Mouse (Mus musculus) CH12F3 (cell line): ENCODE data around the gene Cenpo.
"Not testable (repeated sequence)": the region's sequence is repeated elsewhere in the genome, so short reads cannot be mapped to it uniquely, and the experiment has no call there.

Experiments used
- in situ Hi-C: fragments of 300-500 bp; cut with MboI; formaldehyde crosslinking; loops from 2 replicates; pipeline ENCODE4 v1.14.3; 2020; ENCODE audit warnings: low sequenced_read_pairs

The Cenpo gene

GRCm38 (mm10) chr12:4233572-4234508, at the start of gene Cenpo, which contains the start of gene Ptrhd1:
Gene Cenpo, minus strand, starts transcription at chr12:4234294.
Gene Ptrhd1, plus strand, starts transcription at chr12:4234027.
- in situ Hi-C loops: no loop called here

GRCm38 (mm10) chr12:4279878-4280277, 45.8 kb upstream of the Cenpo start:
- in situ Hi-C loops: no loop called here

DNA sequence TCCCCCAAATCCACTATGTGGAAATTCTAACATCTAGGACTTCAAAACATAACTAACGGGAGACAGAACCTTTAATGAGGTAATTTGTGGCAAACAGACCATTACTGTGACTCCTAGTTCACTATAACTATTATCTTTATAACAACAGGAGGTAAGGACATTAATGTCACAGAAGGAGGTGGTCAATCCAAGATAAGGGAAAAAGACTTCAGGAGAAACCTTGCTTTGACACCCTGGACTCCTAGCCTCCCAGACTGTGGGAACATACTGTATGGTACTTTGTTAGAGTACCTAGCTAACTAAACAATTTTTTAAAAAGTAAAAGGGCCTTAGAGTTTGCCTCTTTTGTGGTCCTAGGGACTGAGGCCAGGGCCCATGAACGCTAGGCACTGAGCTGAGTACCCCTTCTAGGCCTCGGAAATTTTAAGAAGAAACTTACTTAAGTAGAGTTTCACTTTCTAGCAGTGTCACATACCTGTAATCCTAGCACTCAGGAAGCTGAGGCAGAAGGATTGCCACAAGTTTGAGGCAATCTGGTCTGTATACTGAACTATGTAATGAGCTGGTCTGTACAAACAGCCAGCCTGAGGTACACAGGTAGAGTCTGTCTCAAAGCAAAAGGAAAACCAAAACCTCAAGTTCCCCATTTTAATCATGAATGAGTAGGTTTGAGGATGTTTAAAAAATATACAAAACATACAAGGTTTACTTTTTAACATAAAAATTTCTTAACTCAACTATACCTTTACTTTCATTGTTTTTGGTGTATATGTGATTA, 45.1 kb upstream of the Cenpo start:
- in situ Hi-C loops: no loop called here

DNA sequence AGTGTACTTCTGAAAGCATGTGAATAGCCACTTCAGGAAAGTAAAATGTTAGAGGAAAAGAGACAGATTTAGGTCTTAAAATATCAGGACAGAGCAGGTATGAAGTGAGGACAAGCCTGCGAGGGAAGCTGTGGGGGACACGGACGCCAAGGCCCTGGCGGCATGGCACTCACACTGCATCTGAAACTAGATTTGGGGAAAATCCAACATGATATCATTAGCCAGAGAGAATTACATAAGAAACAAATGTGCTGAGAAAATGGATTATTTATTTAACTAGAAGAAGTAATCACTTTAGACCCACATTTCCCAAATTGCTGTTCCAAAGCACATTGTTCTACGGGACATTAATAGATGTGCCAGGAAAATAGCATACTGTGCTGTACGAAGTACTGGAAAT, 37.0 kb upstream of the Cenpo start:
- in situ Hi-C loops: no loop called here

GRCm38 (mm10) chr12:4267765-4268164, 33.7 kb upstream of the Cenpo start:
- in situ Hi-C loops: no loop called here

DNA sequence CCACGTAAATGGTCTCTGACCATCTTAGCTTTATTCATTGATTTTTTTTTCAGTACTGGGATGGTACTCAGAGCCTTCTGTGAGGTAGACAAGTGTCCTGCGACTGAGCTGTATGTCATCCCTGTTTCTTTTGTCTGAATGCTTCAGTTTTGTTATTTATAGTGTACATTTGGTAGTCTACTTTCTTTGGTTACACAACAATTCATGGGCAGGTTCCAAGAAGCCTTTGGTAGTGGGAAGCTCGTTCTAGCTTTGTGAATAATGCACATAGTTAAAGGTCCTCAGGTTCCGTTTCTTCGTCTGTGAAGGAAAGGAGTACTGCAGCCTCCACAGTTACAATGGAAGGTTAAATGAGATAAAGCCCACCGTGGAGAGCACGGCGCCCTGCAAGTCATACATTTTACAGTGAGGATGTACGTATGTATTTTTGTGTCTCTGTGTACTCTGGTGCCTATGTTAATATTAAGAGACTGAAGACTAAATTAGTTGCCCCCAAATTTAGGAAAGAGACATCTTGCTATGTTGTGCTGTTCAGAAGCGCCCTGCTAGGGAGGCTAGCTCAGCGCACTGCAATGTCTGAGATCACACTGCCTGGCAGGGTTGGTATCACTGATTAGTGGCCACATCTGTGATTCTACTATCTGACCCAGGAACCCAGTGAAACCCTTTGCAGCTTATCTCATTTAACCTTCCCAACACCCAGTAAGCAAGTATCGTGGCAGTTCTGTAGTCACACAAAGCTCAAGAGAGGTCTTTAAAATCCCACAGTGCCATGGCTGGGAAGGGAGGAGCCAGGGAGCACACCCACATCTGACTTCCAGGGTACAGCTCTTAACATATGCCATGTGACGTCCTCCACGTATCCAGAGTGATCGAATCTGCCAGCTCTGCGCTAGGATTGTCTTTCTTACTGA, 18.9 kb upstream of the Cenpo start:
- in situ Hi-C loops: no loop called here

- in situ Hi-C loops: no loop called here
These were observed 15.7 kb upstream of the Cenpo start for GRCm38 (mm10) chr12:4249786-4250185.

GRCm38 (mm10) chr12:4245742-4246141, 11.6 kb upstream of the Cenpo start:
- in situ Hi-C loops: no loop called here

DNA sequence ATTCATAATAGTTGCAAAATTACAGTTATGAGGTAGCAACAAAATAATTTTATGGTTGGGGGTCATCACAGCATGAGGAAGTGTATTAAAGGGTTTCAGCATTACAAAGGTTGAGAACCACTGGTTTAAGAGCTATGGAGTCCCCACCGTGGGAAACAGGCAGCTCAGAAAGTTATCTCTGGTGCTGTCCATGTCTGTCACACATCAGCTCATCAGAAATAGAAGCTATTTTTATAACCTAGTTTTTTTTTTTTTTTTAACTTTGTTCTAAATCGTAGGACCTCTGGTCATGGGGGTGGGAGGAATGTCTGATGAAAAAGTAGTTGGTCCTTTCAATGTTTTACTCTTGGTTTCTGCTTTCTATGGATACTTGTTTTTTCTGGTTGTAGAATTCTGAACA, 9.7 kb upstream of the Cenpo start:
- in situ Hi-C loops: no loop called here

- in situ Hi-C loops: not testable (repeated sequence)
These were observed 6.2 kb upstream of the Cenpo start for GRCm38 (mm10) chr12:4240281-4240680.

DNA sequence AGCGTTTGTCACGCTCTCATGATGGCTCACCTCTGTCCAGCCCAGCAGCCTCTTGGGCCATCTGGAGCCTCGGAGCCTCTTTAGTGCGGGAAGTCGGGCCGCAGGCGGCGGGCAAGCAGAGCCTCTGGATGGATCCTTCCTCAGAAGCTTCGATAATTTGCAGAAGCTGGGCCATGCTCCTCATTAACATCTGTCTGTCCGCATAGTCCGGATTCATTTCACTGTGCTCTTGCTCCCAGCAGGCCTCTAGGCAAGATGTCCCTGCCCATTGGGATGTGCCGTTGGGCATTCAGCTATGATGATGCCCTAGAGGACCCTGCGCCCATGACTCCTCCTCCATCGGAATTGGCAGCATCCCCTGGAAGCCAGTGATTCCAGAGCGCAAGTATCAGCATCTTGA, 3.4 kb upstream of the Cenpo start:
- in situ Hi-C loops: no loop called here

DNA sequence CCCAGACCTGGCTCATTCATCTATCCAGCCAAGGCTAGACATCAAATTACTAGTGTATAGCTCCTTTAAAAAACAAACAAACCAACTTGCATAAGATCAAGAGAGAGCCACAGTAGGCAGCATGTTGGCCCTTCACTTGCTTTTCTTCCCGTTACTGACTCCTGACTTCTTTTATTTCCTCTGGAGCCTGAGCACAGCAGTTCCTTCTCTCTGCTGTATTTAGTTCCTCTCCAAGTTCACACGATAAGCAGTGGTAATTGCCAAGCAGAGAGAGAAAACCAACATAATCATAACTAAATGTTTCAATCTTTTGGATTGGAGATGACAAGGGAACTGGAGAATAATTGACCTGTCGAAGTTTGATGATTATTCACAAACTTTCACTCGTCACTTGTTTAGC, 1.3 kb downstream of the Cenpo start:
- in situ Hi-C loops: no loop called here

DNA sequence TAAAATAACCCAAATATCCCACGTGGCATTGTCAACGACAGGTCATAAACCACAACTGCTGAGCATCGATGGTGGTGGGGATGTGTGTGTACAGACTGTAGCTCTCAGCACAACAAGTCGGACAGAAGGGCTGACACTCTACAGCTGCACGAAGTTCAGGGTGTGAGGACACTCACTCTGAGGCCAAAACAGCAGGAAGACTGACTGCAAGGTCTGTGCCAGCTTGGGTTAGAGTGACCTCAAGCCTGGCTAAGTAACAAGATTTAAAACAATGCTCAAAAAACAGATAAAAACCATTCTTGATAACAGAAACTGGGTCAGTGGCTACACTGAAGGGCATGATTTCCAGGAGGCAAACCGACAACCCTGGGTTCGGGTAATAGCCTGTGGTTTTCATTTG, 3.9 kb downstream of the Cenpo start:
- in situ Hi-C loops: no loop called here

GRCm38 (mm10) chr12:4212908-4213307, 21.2 kb downstream of the Cenpo start:
- in situ Hi-C loops: no loop called here

DNA sequence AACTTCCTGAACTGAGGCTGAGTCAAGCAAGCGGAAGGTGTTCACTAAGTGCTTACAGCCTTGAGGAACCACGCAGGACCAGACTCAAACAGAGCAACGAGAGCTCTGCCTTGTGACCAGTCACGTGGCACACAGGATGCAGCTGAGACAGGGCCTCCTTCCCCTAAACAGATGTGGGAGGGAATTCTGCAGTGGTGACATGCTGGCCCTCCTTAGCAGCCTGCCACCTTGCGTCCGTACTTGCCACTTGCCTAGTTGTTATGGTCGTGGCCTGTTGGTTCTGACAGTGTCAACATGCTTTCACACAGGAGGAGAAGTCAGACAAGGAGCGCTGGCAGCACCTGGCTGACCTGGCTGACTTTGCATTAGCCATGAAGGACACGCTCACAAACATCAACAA, 22.9 kb downstream of the Cenpo start:
- in situ Hi-C loops: no loop called here

DNA sequence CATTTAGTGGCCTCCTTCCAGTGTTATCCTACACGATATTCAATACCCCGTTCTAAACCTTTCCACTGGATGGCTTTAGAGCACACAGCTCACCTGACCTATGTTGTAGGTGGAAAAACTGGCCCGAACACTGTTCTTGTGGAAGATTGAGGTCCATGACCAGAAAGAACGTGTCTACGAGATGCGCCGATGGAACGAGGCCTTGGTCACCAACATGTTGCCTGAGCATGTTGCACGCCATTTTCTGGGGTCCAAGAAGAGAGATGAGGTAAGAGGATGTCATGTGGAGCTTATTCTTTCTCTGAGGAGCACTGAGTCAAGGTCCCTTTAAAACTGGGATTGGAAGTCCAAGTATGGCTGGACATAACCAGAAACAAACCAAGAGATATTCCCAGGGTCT, 24.9 kb downstream of the Cenpo start:
- in situ Hi-C loops: no loop called here

GRCm38 (mm10) chr12:4208405-4209133, 25.5 kb downstream of the Cenpo start:
- in situ Hi-C loops: no loop called here

GRCm38 (mm10) chr12:4206106-4206505, 28.0 kb downstream of the Cenpo start:
- in situ Hi-C loops: no loop called here

DNA sequence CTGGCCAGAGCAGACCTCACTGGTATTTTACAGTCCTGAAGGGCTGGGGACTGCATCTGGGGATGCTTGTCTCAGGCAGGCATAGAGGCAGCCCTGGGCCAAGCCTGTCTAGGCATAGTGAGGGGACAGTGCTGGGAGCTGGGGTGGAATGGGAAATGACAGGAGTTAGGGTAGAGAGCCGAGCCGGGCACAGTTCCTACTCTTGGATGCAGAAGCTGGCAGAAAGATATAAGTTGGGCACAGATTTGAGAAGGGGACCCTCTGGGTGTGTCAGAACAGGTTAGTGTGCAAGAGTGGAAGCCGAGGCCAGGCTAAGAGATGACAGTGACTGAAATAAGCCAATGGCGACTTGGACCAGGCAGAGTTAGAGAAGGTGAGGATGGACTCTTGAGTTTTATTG, 31.9 kb downstream of the Cenpo start:
- in situ Hi-C loops: no loop called here
